Mouse (Mus musculus) frontal cortex, postnatal 25 days (tissue): Measurements from ENCODE around the gene Zfp341.

ENCODE experiments used
- DNase-seq, 2 experiments: peaks; one replicate each; pipeline ENCODE4 v3.0.0; 2022; ENCODE audit warnings: low spot score in 2 of 2

Gene Zfp341

GRCm38 (mm10) chr2:154613118-154614115 lies at the start of gene Zfp341, which contains the start of gene 4930519P11Rik:
Gene Zfp341 (plus strand): TSS chr2:154613297.
Gene 4930519P11Rik (minus strand): TSS chr2:154613437.
- DNase-seq, result peak; percentile 82

- DNase-seq, result no peak
Measured at GRCm38 (mm10) chr2:154563612-154564170, 49.4 kb upstream of the Zfp341 start.

GRCm38 (mm10) chr2:154565562-154565961 lies 47.5 kb upstream of the Zfp341 start:
- no peak for DNase-seq

GRCm38 (mm10) chr2:154566641-154567040 lies 46.5 kb upstream of the Zfp341 start:
- no peak for DNase-seq

GRCm38 (mm10) chr2:154567766-154568165 lies 45.3 kb upstream of the Zfp341 start:
- no peak for DNase-seq

- DNase-seq, result no peak
Measured at GRCm38 (mm10) chr2:154568329-154569070, 44.6 kb upstream of the Zfp341 start.

- no peak for DNase-seq
Measured at GRCm38 (mm10) chr2:154569071-154569748, 43.9 kb upstream of the Zfp341 start.

- peak; percentile 71 to 84 for DNase-seq
Measured at GRCm38 (mm10) chr2:154569836-154570286, 43.2 kb upstream of the Zfp341 start, which contains the start of gene E2f1. Gene E2f1 (minus strand): TSS chr2:154569892.

- no peak for DNase-seq
Measured at GRCm38 (mm10) chr2:154570666-154571065, 42.4 kb upstream of the Zfp341 start.

- no peak for DNase-seq
Measured at GRCm38 (mm10) chr2:154571266-154571665, 41.8 kb upstream of the Zfp341 start.

- no peak for DNase-seq
Measured at GRCm38 (mm10) chr2:154571976-154572375, 41.1 kb upstream of the Zfp341 start.

- no peak for DNase-seq
Measured at GRCm38 (mm10) chr2:154572996-154573395, 40.1 kb upstream of the Zfp341 start.

GRCm38 (mm10) chr2:154574271-154574670 lies 38.8 kb upstream of the Zfp341 start:
- no peak for DNase-seq

- no peak for DNase-seq
Measured at GRCm38 (mm10) chr2:154576876-154577743, 36.0 kb upstream of the Zfp341 start.

GRCm38 (mm10) chr2:154577744-154578067 lies 35.4 kb upstream of the Zfp341 start:
- DNase-seq, result no peak

GRCm38 (mm10) chr2:154580586-154580985 lies 32.5 kb upstream of the Zfp341 start:
- no peak for DNase-seq

GRCm38 (mm10) chr2:154581421-154581820 lies 31.7 kb upstream of the Zfp341 start:
- no peak for DNase-seq

- DNase-seq, result peak; percentile 64 to 80
Measured at GRCm38 (mm10) chr2:154583906-154584872, 28.9 kb upstream of the Zfp341 start.

- no peak for DNase-seq
Measured at GRCm38 (mm10) chr2:154584931-154585601, 28.0 kb upstream of the Zfp341 start.
